16 mouse cellular contexts compared by ENCODE assay signal in genomic region chr13:31577576-31577975, GRCm38 (mm10). TPM values are rescaled to one million over a fixed set of nuclear protein-coding genes. Genes with fewer than 3 reads are reported as not detected.
DNase-seq lines count a peak whose midpoint lies in the region; ATAC-seq and TF ChIP-seq lines count a peak whose summit lies in the region.
"Had no signal": no experiment of that assay in that cellular context is flagged by ENCODE, and none has a peak within 500 bp of the region (broad histone marks: within the 10 kb centered on the region; RNA-seq: fewer than 3 reads in every experiment).

No protein-coding gene starts in this region.

- TF ChIP-seq EP300 in lung, postnatal 0 days (IDR thresholded peaks at IDR 0.05), result no peak

- H3K4me3 ChIP-seq in heart, embryonic 12.5 days, result no peak overlapping the region
- no peak overlapping the region for H3K4me3 ChIP-seq in lung, embryonic 14.5 days (ENCODE audit: low read depth, low read length)
- H3K4me3 ChIP-seq in lung, postnatal 0 days (ENCODE audit: low read depth, low read length), result no peak overlapping the region
- H3K4me3 ChIP-seq in embryonic facial prominence, embryonic 13.5 days, result no peak overlapping the region
- H3K4me3 ChIP-seq: gastrocnemius, adult 2 months; heart, embryonic 15.5 days; neural tube, embryonic 13.5 days had no signal

- no peak overlapping the region for H3K27ac ChIP-seq in heart, embryonic 12.5 days (ENCODE audit: poor library complexity, severe bottlenecking)
- no peak overlapping the region for H3K27ac ChIP-seq in lung, embryonic 14.5 days (ENCODE audit: low read depth)
- no peak overlapping the region for H3K27ac ChIP-seq in lung, postnatal 0 days (ENCODE audit: low read length)
- no peak overlapping the region for H3K27ac ChIP-seq in embryonic facial prominence, embryonic 13.5 days
- H3K27ac ChIP-seq: gastrocnemius, adult 2 months; heart, embryonic 15.5 days; kidney, postnatal 0 days; neural tube, embryonic 13.5 days had no signal

- no peak overlapping the region for H3K9ac ChIP-seq in heart, embryonic 12.5 days
- no peak overlapping the region for H3K9ac ChIP-seq in lung, embryonic 14.5 days
- no peak overlapping the region for H3K9ac ChIP-seq in lung, postnatal 0 days (replicated peaks; ENCODE audit: low read depth)
- H3K9ac ChIP-seq in embryonic facial prominence, embryonic 13.5 days, result peak overlapping the region; percentile 47; the same call in 1 of the 2 replicates
- H3K9ac ChIP-seq: heart, embryonic 15.5 days; neural tube, embryonic 13.5 days had no signal

- ATAC-seq in heart, embryonic 12.5 days (ENCODE audit: insufficient number of reproducible peaks, low FRiP score), result peak; percentile 39; the same call in 1 of the 2 replicates
- 0 out of 2 replicates have a peak, but pooled peaks have one; percentile 24 for ATAC-seq in lung, embryonic 14.5 days (ENCODE audit: insufficient read depth)
- no peak for ATAC-seq in lung, postnatal 0 days
- ATAC-seq in embryonic facial prominence, embryonic 13.5 days (ENCODE audit: insufficient number of reproducible peaks, insufficient read depth, low FRiP score, low TSS enrichment, low read depth), result no peak
- ATAC-seq: CD4-positive, CD25-positive, alpha-beta regulatory T cell, adult 4 months had no signal

- H3K27me3 ChIP-seq in heart, embryonic 12.5 days (replicated peaks), result peaks cover 45% of the 10 kb centered on the region
- H3K27me3 ChIP-seq in lung, embryonic 14.5 days (ENCODE audit: insufficient read depth, low read length), result no peaks in the 10 kb centered on the region
- H3K27me3 ChIP-seq in lung, postnatal 0 days (replicated peaks; ENCODE audit: insufficient read depth, low read length), result no peaks in the 10 kb centered on the region
- peaks cover 28% of the 10 kb centered on the region for H3K27me3 ChIP-seq in embryonic facial prominence, embryonic 13.5 days
- H3K27me3 ChIP-seq: neural tube, embryonic 13.5 days had no signal

- 35% methylated on average over 6 of the region's 6 CpGs for WGBS in heart, embryonic 12.5 days
- 23% methylated on average over 6 of the region's 6 CpGs for WGBS in lung, embryonic 14.5 days
- 17% methylated on average over 6 of the region's 6 CpGs for WGBS in lung, postnatal 0 days
- 16% methylated on average over 6 of the region's 6 CpGs for WGBS in embryonic facial prominence, embryonic 13.5 days

- no peak for DNase-seq in heart, adult 8-10 months (ENCODE audit: low spot score)
- DNase-seq in lung, embryonic 14.5 days, result peak; percentile 55
- no peak for DNase-seq in lung, postnatal 0 days (ENCODE audit: low spot score)
- peak; percentile 39 for DNase-seq in 3T3-L1 (ENCODE audit: low read depth, low spot score)
- DNase-seq in adrenal gland, adult (ENCODE audit: inconsistent age in 2 of 2, low spot score in 1 of 2), result no peak
- no peak for DNase-seq in right cerebral cortex, postnatal 25 days
- DNase-seq: adrenal gland, adult 2 months; gastrocnemius, adult 2 months; thymus, postnatal 4 days had no signal

- H3K9me3 ChIP-seq in heart, embryonic 12.5 days (replicated peaks), result no peaks in the 10 kb centered on the region
- no peaks in the 10 kb centered on the region for H3K9me3 ChIP-seq in lung, embryonic 14.5 days (ENCODE audit: low read depth, low read length)
- no peaks in the 10 kb centered on the region for H3K9me3 ChIP-seq in lung, postnatal 0 days (ENCODE audit: low read length)
- no peaks in the 10 kb centered on the region for H3K9me3 ChIP-seq in embryonic facial prominence, embryonic 13.5 days
- H3K9me3 ChIP-seq: heart, embryonic 15.5 days; neural tube, embryonic 13.5 days had no signal

- no peak overlapping the region for H3K4me2 ChIP-seq in heart, embryonic 12.5 days
- H3K4me2 ChIP-seq in lung, embryonic 14.5 days, result no peak overlapping the region
- no peak overlapping the region for H3K4me2 ChIP-seq in lung, postnatal 0 days (replicated peaks; ENCODE audit: low read depth, low read length)
- no peak overlapping the region for H3K4me2 ChIP-seq in embryonic facial prominence, embryonic 13.5 days
- H3K4me2 ChIP-seq: heart, embryonic 15.5 days; neural tube, embryonic 13.5 days had no signal

- 0 out of 2 replicates have a peak, but pooled peaks cover 3% of the 10 kb centered on the region for H3K4me1 ChIP-seq in heart, embryonic 12.5 days (replicated peaks)
- no peaks in the 10 kb centered on the region; the same call in 1 of the 2 replicates for H3K4me1 ChIP-seq in lung, embryonic 14.5 days (ENCODE audit: insufficient read depth)
- H3K4me1 ChIP-seq in lung, postnatal 0 days (ENCODE audit: insufficient read depth, low read depth, low read length), result peaks cover 4% of the 10 kb centered on the region; the same call in 1 of the 2 replicates
- H3K4me1 ChIP-seq in embryonic facial prominence, embryonic 13.5 days, result peaks cover 9% of the 10 kb centered on the region
- H3K4me1 ChIP-seq: heart, embryonic 15.5 days had no signal

- TF ChIP-seq CTCF in lung, embryonic 14.5 days (IDR thresholded peaks at IDR 0.05; ENCODE audit: low read depth), result no peak
- TF ChIP-seq CTCF in lung, postnatal 0 days (IDR thresholded peaks at IDR 0.05), result no peak

- no peaks in the 10 kb centered on the region for H3K36me3 ChIP-seq in heart, embryonic 12.5 days
- H3K36me3 ChIP-seq in lung, embryonic 14.5 days (ENCODE audit: insufficient read depth), result no peaks in the 10 kb centered on the region
- no peaks in the 10 kb centered on the region for H3K36me3 ChIP-seq in lung, postnatal 0 days (ENCODE audit: insufficient read depth, low read length)
- H3K36me3 ChIP-seq in embryonic facial prominence, embryonic 13.5 days, result no peaks in the 10 kb centered on the region
- H3K36me3 ChIP-seq: heart, embryonic 15.5 days; neural tube, embryonic 13.5 days had no signal

RNA-seq across cellular contexts. Expression of gene A530084C06Rik, which starts 18.4 kb away (rescaled TPM):
- polyA plus RNA-seq in heart, embryonic 12.5 days (2016; fragmentation: Nextera tagmentation; extraction: Ambion mirVana), result not detected in 2 replicates
- under 1 TPM in 1 of 4 experiments, not detected in 3; 0.09 TPM for total RNA-seq in heart, adult 8-10 months (2022)
- not detected in 2 replicates for polyA plus RNA-seq in lung, embryonic 14.5 days (2014; fragmentation: Nextera tagmentation; extraction: Ambion mirVana)
- not detected in 2 replicates for polyA plus RNA-seq in lung, postnatal 0 days (2015; fragmentation: Nextera tagmentation; extraction: Ambion mirVana)
- polyA plus RNA-seq in embryonic facial prominence, embryonic 13.5 days (2015; fragmentation: Nextera tagmentation; extraction: Ambion mirVana), result not detected in 2 replicates
- total RNA-seq: adrenal gland, adult 2 months; gastrocnemius, adult 2 months had no signal
- polyA plus RNA-seq: CD4-positive, CD25-positive, alpha-beta regulatory T cell, adult 4 months; heart, embryonic 15.5 days; kidney, postnatal 0 days; limb, embryonic 11.5 days; neural tube, embryonic 13.5 days had no signal

RNA-seq across cellular contexts. Expression of gene Foxq1, which starts 21.6 kb away (rescaled TPM):
- polyA plus RNA-seq in heart, embryonic 12.5 days (2016; fragmentation: Nextera tagmentation; extraction: Ambion mirVana), result 0.11 and 0.19 TPM in 2 replicates
- total RNA-seq in heart, adult 8-10 months (2022), result under 1 TPM; 0.13 to 0.44 (median 0.31) TPM
- 0.78 and 0.92 TPM in 2 replicates for polyA plus RNA-seq in lung, embryonic 14.5 days (2014; fragmentation: Nextera tagmentation; extraction: Ambion mirVana)
- 2.2 and 2.7 TPM in 2 replicates for polyA plus RNA-seq in lung, postnatal 0 days (2015; fragmentation: Nextera tagmentation; extraction: Ambion mirVana)
- 0.58 and 1.0 TPM in 2 replicates for polyA plus RNA-seq in embryonic facial prominence, embryonic 13.5 days (2015; fragmentation: Nextera tagmentation; extraction: Ambion mirVana)
- polyA plus RNA-seq: CD4-positive, CD25-positive, alpha-beta regulatory T cell, adult 4 months had no signal

RNA-seq across cellular contexts. Expression of gene Foxf2, which starts 48.0 kb away (rescaled TPM):
- polyA plus RNA-seq in heart, embryonic 12.5 days (2016; fragmentation: Nextera tagmentation; extraction: Ambion mirVana), result 0.18 TPM in 1 of 2 replicates, not detected in the other
- under 1 TPM in 2 of 4 experiments, not detected in 2; 0.16 to 0.19 TPM for total RNA-seq in heart, adult 8-10 months (2022)
- 37.7 and 43.2 TPM in 2 replicates for polyA plus RNA-seq in lung, embryonic 14.5 days (2014; fragmentation: Nextera tagmentation; extraction: Ambion mirVana)
- polyA plus RNA-seq in lung, postnatal 0 days (2015; fragmentation: Nextera tagmentation; extraction: Ambion mirVana), result 14.9 and 26.6 TPM in 2 replicates
- polyA plus RNA-seq in embryonic facial prominence, embryonic 13.5 days (2015; fragmentation: Nextera tagmentation; extraction: Ambion mirVana), result 3.9 and 7.5 TPM in 2 replicates
- total RNA-seq: adrenal gland, adult 2 months had no signal
- polyA plus RNA-seq: adrenal gland, adult 2 months; CD4-positive, CD25-positive, alpha-beta regulatory T cell, adult 4 months; kidney, postnatal 0 days had no signal

Comparison
In these comparisons a context has a peak if more than half of its experiments do, and no peak if none do; other contexts are left out.
1. ATAC-seq: peak in heart, embryonic 12.5 days (single experiment) and lung, embryonic 14.5 days (single experiment); none in lung, postnatal 0 days (single experiment) and embryonic facial prominence, embryonic 13.5 days (single experiment).
2. DNase-seq: peak in lung, embryonic 14.5 days (single experiment) and 3T3-L1 (single experiment); none in heart, adult 8-10 months (single experiment), lung, postnatal 0 days (single experiment), adrenal gland, adult (0 of 2) and right cerebral cortex, postnatal 25 days (single experiment).